Mouse (Mus musculus) G1E (cell line): Measurements from ENCODE around the gene Zfp467. TPM values are rescaled to one million over a fixed set of nuclear protein-coding genes. Genes with fewer than 3 reads are reported as not detected.

Experiments
- ATAC-seq: 2 replicates; pipeline ENCODE4 v1.8.0; 2016; ENCODE audit warnings: mild to moderate bottlenecking; ENCODE audit not compliant: insufficient number of reproducible peaks, poor library complexity, low FRiP score, severe bottlenecking; ENCODE audit errors: extremely low read depth
- DNase-seq: peaks from one replicate; pipeline ENCODE4 v3.0.0; 2012; ENCODE audit warnings: low spot score
- H3K27me3 ChIP-seq: 2 replicates; pipeline ENCODE4 v1.6.1; 2012; ENCODE audit warnings: mild to moderate bottlenecking, low read length, inconsistent platforms; ENCODE audit not compliant: insufficient read depth
- H3K36me3 ChIP-seq: replicated peaks from 2 replicates; pipeline ENCODE3; 2012; ENCODE audit warnings: mild to moderate bottlenecking, inconsistent platforms
- H3K4me1 ChIP-seq: 2 replicates; pipeline ENCODE4 v1.6.1; 2012; ENCODE audit warnings: low read depth, low read length, inconsistent platforms, mixed read lengths; ENCODE audit not compliant: insufficient read depth
- H3K4me3 ChIP-seq: 2 replicates; pipeline ENCODE4 v1.5.1; 2012; ENCODE audit warnings: low read depth, mild to moderate bottlenecking, inconsistent platforms, low read length, moderate library complexity, mixed read lengths
- H3K9me3 ChIP-seq: replicated peaks from 2 replicates; pipeline ENCODE4 v1.6.1; 2012; ENCODE audit warnings: inconsistent platforms
- CTCF ChIP-seq: IDR thresholded peaks from 2 replicates; pipeline ENCODE4 v1.5.1; 2012; ENCODE audit warnings: low read depth, low read length, inconsistent platforms, mixed read lengths
- GATA1 ChIP-seq: IDR thresholded peaks from 2 replicates; pipeline ENCODE4 v1.6.1; 2012; ENCODE audit warnings: borderline replicate concordance, low read length, inconsistent platforms, mixed read lengths
- GATA2 ChIP-seq: IDR thresholded peaks from 2 replicates; pipeline ENCODE4 v1.6.1; 2012; ENCODE audit warnings: low read depth, low read length, inconsistent platforms, borderline replicate concordance
- POLR2AphosphoS5 ChIP-seq: IDR thresholded peaks from 2 replicates; pipeline ENCODE4 v1.6.1; 2012; ENCODE audit warnings: low read depth, low read length, inconsistent platforms; ENCODE audit not compliant: insufficient replicate concordance
- TAL1 ChIP-seq: conservative IDR thresholded peaks from 2 replicates; pipeline ENCODE4 v1.6.1; 2012; ENCODE audit warnings: low read depth, low read length, inconsistent platforms, mixed read lengths
- polyA plus RNA-seq: library from polyadenylated mRNA; stranded (reverse); fragments of >175 nt; gene quantifications from 2 replicates; pipeline ENCODE4 v1.2.3, GENCODE M21; 2012
- total RNA-seq, 2 experiments: library from RNA; stranded (forward) in 1 of 2; stranded (reverse) in 1 of 2; fragments of 200-1000 nt in 1 of 2; fragments of >200 nt in 1 of 2; fragmentation: Nextera tagmentation in 1 of 2; gene quantifications; 2 replicates each; pipeline ENCODE4 v1.2.3; 2014 to 2017

The Zfp467 gene
- total and polyA plus RNA-seq, 3 experiments = 0.02 to 0.05 TPM; not detected in 1

- no peak for DNase-seq
- no peak for TF ChIP-seq GATA1
- no peak for TF ChIP-seq TAL1
- no peak for TF ChIP-seq CTCF
- no peak for TF ChIP-seq GATA2
- TF ChIP-seq POLR2AphosphoS5 = no peak
- H3K4me1 ChIP-seq = peaks cover 5% of the 10 kb centered on the region; the same call in 1 of the 2 replicates
Measured at GRCm38 (mm10) chr6:48395105-48396007, 50.3 kb downstream of the Zfp467 start, which contains the start of gene Krba1. Krba1 (plus strand) TSS chr6:48395586.

GRCm38 (mm10) chr6:48393811-48394210 is 51.8 kb downstream of the Zfp467 start:
- ATAC-seq (no peak), DNase-seq (no peak)
- TF ChIP-seq GATA1 (no peak), TAL1 (no peak), CTCF (no peak), POLR2AphosphoS5 (no peak), GATA2 (no peak)
- Histone ChIP-seq H3K27me3 (peaks cover 12% of the 10 kb centered on the region; the same call in 1 of the 2 replicates), H3K4me3 (no peak overlapping the region), H3K36me3 (no peaks in the 10 kb centered on the region), H3K9me3 (no peaks in the 10 kb centered on the region), H3K4me1 (peaks cover 5% of the 10 kb centered on the region; the same call in 1 of the 2 replicates)

More at GRCm38 (mm10) chr6:48395105-48396007, 50.3 kb downstream of the Zfp467 start, which contains the start of gene Krba1:
- Histone ChIP-seq H3K4me3 (no peak within 1 kb of the TSS), H3K27me3 (peaks cover 12% of the 10 kb centered on the region; the same call in 1 of the 2 replicates), H3K9me3 (no peaks in the 10 kb centered on the region), H3K36me3 (no peaks in the 10 kb centered on the region)
- no peak for ATAC-seq

GRCm38 (mm10) chr6:48388221-48388620 is 57.4 kb downstream of the Zfp467 start:
- ATAC-seq (no peak), DNase-seq (no peak)
- Histone ChIP-seq H3K4me1 (no peaks in the 10 kb centered on the region), H3K27me3 (no peaks in the 10 kb centered on the region), H3K9me3 (no peaks in the 10 kb centered on the region), H3K36me3 (no peaks in the 10 kb centered on the region), H3K4me3 (no peak overlapping the region)
- TF ChIP-seq GATA2 (no peak), POLR2AphosphoS5 (no peak), CTCF (no peak), GATA1 (no peak), TAL1 (no peak)

Other genes starting within 250 kb of the Zfp467 start
- gene Krba1, start 50.2 kb downstream of the Zfp467 start, total RNA-seq (2014; fragmentation: Nextera tagmentation) = not detected in 2 replicates
- gene Krba1, start 50.2 kb downstream of the Zfp467 start, total RNA-seq (2017) = 0.12 and 0.33 TPM in 2 replicates
- not detected in 2 replicates for gene Krba1, start 50.2 kb downstream of the Zfp467 start, polyA plus RNA-seq
- not detected in 2 replicates for gene Sspo, start 2.4 kb upstream of the Zfp467 start, total RNA-seq (2014; fragmentation: Nextera tagmentation)
- under 0.01 TPM in 1 of 2 replicates, not detected in the other for gene Sspo, start 2.4 kb upstream of the Zfp467 start, total RNA-seq (2017)
- not detected in 2 replicates for gene Sspo, start 2.4 kb upstream of the Zfp467 start, polyA plus RNA-seq
- not detected in 2 replicates for gene Atp6v0e2, start 91.8 kb upstream of the Zfp467 start, total RNA-seq (2014; fragmentation: Nextera tagmentation)
- 0.06 and 0.55 TPM in 2 replicates for gene Atp6v0e2, start 91.8 kb upstream of the Zfp467 start, total RNA-seq (2017)
- not detected in 2 replicates for gene Atp6v0e2, start 91.8 kb upstream of the Zfp467 start, polyA plus RNA-seq
- gene Lrrc61, start 109.0 kb upstream of the Zfp467 start, total RNA-seq (2014; fragmentation: Nextera tagmentation) = not detected in 2 replicates
- gene Lrrc61, start 109.0 kb upstream of the Zfp467 start, total RNA-seq (2017) = 0.05 and 0.06 TPM in 2 replicates
- gene Lrrc61, start 109.0 kb upstream of the Zfp467 start, polyA plus RNA-seq = not detected in 2 replicates
- gene Rarres2, start 127.0 kb upstream of the Zfp467 start, total RNA-seq (2014; fragmentation: Nextera tagmentation) = not detected in 2 replicates
- 0.06 and 0.11 TPM in 2 replicates for gene Rarres2, start 127.0 kb upstream of the Zfp467 start, total RNA-seq (2017)
- gene Rarres2, start 127.0 kb upstream of the Zfp467 start, polyA plus RNA-seq = not detected in 2 replicates
- gene Gm45021, start 143.8 kb upstream of the Zfp467 start, total RNA-seq (2014; fragmentation: Nextera tagmentation) = not detected in 2 replicates
- gene Gm45021, start 143.8 kb upstream of the Zfp467 start, total RNA-seq (2017) = not detected in 2 replicates
- gene Gm45021, start 143.8 kb upstream of the Zfp467 start, polyA plus RNA-seq = not detected in 2 replicates
- gene Repin1, start 148.1 kb upstream of the Zfp467 start, total RNA-seq (2014; fragmentation: Nextera tagmentation) = not detected in 2 replicates
- gene Repin1, start 148.1 kb upstream of the Zfp467 start, total RNA-seq (2017) = 0.27 TPM in 1 of 2 replicates, not detected in the other
- gene Repin1, start 148.1 kb upstream of the Zfp467 start, polyA plus RNA-seq = not detected in 2 replicates
- gene Gm44965, start 148.1 kb upstream of the Zfp467 start, total RNA-seq (2014; fragmentation: Nextera tagmentation) = not detected in 2 replicates
- not detected in 2 replicates for gene Gm44965, start 148.1 kb upstream of the Zfp467 start, total RNA-seq (2017)
- gene Gm44965, start 148.1 kb upstream of the Zfp467 start, polyA plus RNA-seq = not detected in 2 replicates
- gene Zfp775, start 156.2 kb upstream of the Zfp467 start, total RNA-seq (2014; fragmentation: Nextera tagmentation) = not detected in 2 replicates
- gene Zfp775, start 156.2 kb upstream of the Zfp467 start, total RNA-seq (2017) = 0.06 and 0.11 TPM in 2 replicates
- not detected in 2 replicates for gene Zfp775, start 156.2 kb upstream of the Zfp467 start, polyA plus RNA-seq
- not detected in 2 replicates for gene AI854703, start 180.9 kb upstream of the Zfp467 start, total RNA-seq (2014; fragmentation: Nextera tagmentation)
- gene AI854703, start 180.9 kb upstream of the Zfp467 start, total RNA-seq (2017) = 0.11 TPM in 1 of 2 replicates, not detected in the other
- not detected in 2 replicates for gene AI854703, start 180.9 kb upstream of the Zfp467 start, polyA plus RNA-seq
- gene Gimap8, start 201.4 kb upstream of the Zfp467 start, total RNA-seq (2014; fragmentation: Nextera tagmentation) = not detected in 2 replicates
- 0.05 TPM in 1 of 2 replicates, not detected in the other for gene Gimap8, start 201.4 kb upstream of the Zfp467 start, total RNA-seq (2017)
- not detected in 2 replicates for gene Gimap8, start 201.4 kb upstream of the Zfp467 start, polyA plus RNA-seq
- 9.0 and 9.9 TPM in 2 replicates for gene Gimap9, start 230.3 kb upstream of the Zfp467 start, total RNA-seq (2014; fragmentation: Nextera tagmentation)
- 23.6 and 25.8 TPM in 2 replicates for gene Gimap9, start 230.3 kb upstream of the Zfp467 start, total RNA-seq (2017)
- gene Gimap9, start 230.3 kb upstream of the Zfp467 start, polyA plus RNA-seq = 0.30 and 0.53 TPM in 2 replicates
- not detected in 2 replicates for gene Gimap4, start 238.7 kb upstream of the Zfp467 start, total RNA-seq (2014; fragmentation: Nextera tagmentation)
- gene Gimap4, start 238.7 kb upstream of the Zfp467 start, total RNA-seq (2017) = not detected in 2 replicates
- gene Gimap4, start 238.7 kb upstream of the Zfp467 start, polyA plus RNA-seq = not detected in 2 replicates